Mouse (Mus musculus) E14TG2a.4 (cell line): ENCODE data around the gene Ooep.
"Not testable (repeated sequence)": the region's sequence is repeated elsewhere in the genome, so short reads cannot be mapped to it uniquely, and the experiment has no call there.

ENCODE experiments used
- CTCF ChIP-seq: conservative IDR thresholded peaks from 2 replicates; pipeline ENCODE4 v1.5.1; 2014; ENCODE audit warnings: low read length
- NANOG ChIP-seq: IDR thresholded peaks from 2 replicates; pipeline ENCODE4 v1.6.1; 2014; ENCODE audit warnings: borderline replicate concordance, low read length, mixed read lengths
- POU5F1 ChIP-seq: IDR thresholded peaks from 2 replicates; pipeline ENCODE4 v1.6.1; 2014; ENCODE audit warnings: low read length, borderline replicate concordance

DNA sequence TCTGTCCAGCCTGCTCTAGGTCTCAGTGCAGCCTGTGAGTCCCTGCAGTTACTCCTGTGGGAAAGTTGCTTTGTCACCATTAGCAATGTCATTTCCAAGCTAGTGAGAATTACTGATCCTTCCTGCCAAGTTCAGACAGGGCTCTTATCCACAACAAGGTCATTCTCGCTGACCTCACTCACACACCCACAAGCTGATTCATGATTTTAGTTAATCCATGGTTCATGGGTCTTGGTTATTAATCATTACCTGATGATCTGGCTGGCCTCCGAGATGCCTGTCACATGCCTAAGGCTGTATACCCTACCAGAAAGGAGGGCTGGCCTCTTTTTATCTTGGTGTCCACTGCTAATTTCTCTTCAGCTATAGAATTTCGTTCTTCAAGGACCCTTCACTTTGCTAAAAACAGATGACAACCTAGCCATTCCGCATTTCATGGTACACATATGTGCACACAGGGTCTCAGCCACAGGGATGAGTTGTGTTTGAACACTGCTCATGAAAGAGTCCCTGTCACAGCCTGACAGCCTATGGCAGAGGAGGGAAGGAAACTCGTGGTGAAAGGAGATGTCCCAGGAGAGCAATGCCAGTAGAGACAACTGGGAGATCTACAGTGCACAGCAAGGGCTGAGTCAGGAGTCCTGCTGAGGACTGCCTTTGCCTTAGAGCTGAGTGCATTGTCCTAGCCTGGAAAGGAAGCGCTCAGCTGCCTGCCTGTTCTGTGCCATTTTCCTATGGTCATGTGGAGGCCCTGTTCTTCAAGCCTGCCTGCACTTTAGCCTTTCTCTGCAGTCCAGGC is 30.1 kb downstream of the Ooep start:
- TF ChIP-seq CTCF, POU5F1, NANOG: not testable (repeated sequence)
